Mouse (Mus musculus) spleen, postnatal 0 days (tissue): ENCODE results near the gene Tomm20. TPM values are rescaled to one million over a fixed set of nuclear protein-coding genes. Genes with fewer than 3 reads are reported as not detected.

Source experiments
- polyA plus RNA-seq: library from polyadenylated mRNA; unstranded; fragments of >200 nt; fragmentation: Nextera tagmentation; extraction: Ambion mirVana; gene quantifications from 2 replicates; pipeline ENCODE4 v1.2.1, GENCODE M21; 2015

Tomm20 gene
- polyA plus RNA-seq, result 171 and 173 TPM in 2 replicates

DNA sequence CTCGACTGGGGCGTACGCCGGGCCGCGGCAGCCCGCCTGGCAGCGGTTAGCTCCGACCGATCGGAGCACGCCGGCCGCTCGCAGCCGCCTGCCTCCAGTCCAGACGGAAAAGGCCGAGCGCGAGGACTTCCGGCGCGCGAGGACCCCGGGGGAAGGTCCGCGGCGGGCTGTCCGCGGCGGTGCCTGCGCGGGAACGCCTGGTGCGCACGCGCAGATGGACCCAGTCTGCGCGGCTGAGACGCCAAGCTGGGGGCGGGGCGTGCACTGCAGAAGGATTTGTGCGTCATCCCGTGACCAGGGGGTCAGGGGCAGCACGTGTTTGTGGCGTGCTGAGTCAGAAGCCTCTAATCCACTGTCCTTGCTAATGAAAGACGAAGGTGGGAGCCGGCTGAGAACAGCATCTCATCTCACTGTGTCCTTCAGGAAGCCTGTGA lies at the start of gene Tomm20:
TSS of gene Tomm20 (minus strand) at position 115 of the 434 bp plus-strand sequence.

DNA sequence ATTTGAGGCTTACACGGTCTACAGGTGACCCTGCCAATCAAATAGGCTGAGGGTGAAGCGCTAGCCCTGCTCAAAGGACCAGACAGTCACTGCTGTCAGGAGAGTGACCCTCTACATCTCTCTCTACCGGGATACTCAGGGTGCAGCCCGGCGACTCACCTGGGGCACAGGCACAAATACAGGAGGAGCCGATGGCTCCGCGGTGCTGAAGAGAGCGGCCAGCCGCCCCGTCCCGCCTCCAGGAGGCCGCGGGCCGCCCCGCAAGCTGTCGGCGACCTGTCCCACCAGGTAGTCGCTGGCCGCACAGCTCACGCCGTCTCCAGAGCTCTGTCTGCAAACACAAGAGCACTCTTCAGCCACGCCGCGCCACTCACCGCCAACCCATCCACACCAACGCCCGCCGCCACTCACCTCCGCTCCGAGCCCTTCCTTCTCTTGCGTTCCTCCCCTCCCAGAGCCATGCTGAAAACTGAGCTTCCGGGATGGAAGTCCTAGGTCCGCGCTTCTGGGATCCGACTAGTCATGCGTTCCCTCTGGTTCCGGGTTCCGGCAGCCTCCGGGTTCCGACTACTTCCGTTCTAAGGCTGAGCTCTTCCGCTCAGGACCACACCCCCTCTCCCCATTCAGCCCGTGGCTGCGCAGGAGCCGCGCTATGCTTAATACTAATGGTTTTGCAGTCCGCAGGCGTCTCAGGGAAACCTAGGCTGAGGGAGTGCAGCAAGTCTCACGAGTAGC lies 25.1 kb upstream of the Tomm20 start, which contains the start of gene Rbm34:
TSS of gene Rbm34 (minus strand) at position 493 of the 735 bp plus-strand sequence.

Other genes with a start within 250 kb of the Tomm20 start
- 21.0 TPM in 2 replicates for gene Rbm34, start 25.2 kb upstream of the Tomm20 start, polyA plus RNA-seq
- 2.5 and 3.0 TPM in 2 replicates for gene Pard3, start 118.0 kb upstream of the Tomm20 start, polyA plus RNA-seq